Mouse (Mus musculus): ENCODE results near the gene Scarf2.

Scarf2 gene

GRCm38 (mm10) chr16:17796971-17797811 lies at the start of gene Scarf2:
Scarf2 (plus strand) TSS chr16:17797282.
- peak; percentile 47 to 59 for DNase-seq

GRCm38 (mm10) chr16:17753001-17753400 lies 44.1 kb upstream of the Scarf2 start:
- no peak for DNase-seq

DNA sequence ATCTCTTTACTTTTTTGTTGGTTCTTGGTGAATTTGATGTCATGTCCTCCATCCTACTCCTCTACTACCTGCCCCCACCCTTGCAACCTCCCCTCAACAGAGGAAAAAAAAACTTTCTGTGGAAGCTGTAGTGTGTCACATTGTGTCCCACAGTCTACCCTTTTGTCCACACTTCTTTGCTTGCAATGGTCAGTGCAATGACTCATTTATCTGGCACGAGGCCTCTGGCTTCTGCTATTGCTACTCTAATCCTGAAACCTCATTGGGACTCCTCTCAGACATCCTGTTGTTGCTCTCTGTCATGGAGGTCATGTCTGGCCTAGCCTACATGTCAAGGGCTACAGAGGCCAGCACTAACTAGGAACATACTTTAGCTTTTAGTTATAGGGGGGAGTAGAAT lies 43.4 kb upstream of the Scarf2 start:
- DNase-seq: no peak

GRCm38 (mm10) chr16:17757756-17758155 lies 39.3 kb upstream of the Scarf2 start:
- DNase-seq: no peak

DNA sequence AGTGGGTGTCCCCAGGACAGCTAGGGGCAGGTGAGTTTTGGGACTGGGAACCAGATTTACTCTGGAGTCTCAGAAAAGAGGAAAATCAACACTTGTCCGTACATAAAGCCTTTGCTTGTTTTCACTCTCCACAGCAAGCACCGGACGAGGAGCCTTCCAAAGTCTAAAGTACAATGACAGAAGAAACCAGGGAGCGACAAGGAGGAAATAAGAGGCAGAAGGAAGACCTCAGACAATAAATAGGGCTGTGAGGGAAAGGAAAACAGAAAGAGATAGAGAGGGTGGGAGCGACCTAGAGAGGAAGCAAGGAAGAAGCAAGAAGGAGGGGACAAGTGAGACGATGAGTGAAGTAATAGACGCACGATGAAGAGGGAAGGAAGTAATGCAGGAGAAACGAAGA lies 38.2 kb upstream of the Scarf2 start:
- DNase-seq: no peak

GRCm38 (mm10) chr16:17759344-17759773 lies 37.7 kb upstream of the Scarf2 start, which contains the start of gene Klhl22:
Klhl22 (plus strand) TSS chr16:17759618.
- peak; percentile 98 for DNase-seq

DNA sequence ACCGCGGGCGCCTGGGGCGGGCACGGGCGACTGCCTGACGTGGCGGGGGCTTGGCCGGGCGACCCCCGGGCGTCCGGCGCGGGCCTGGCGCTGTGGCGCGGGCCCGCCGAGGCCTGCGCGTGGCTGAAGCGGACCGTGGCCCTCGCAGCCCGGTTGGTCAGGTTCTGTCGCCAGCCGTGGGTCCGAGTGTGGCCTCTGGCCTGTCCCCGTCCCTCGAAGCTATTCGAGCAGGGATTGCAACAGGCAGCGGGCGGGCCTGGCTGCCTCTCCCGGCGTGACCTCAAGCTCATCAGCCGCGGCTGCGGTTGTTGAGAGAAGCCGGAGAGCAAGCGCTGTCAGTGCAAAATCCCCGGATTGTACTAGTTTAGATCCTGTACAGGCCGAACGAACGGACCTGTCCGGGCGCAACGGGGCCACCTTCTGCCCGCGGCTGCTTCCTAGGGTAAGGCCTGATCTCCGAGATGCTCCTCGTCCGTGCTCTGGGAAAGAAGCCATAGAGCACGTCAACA lies 37.2 kb upstream of the Scarf2 start:
- peak; percentile 73 to 76 for DNase-seq

GRCm38 (mm10) chr16:17760657-17761056 lies 36.4 kb upstream of the Scarf2 start:
- DNase-seq: peak; percentile 66 to 73

DNA sequence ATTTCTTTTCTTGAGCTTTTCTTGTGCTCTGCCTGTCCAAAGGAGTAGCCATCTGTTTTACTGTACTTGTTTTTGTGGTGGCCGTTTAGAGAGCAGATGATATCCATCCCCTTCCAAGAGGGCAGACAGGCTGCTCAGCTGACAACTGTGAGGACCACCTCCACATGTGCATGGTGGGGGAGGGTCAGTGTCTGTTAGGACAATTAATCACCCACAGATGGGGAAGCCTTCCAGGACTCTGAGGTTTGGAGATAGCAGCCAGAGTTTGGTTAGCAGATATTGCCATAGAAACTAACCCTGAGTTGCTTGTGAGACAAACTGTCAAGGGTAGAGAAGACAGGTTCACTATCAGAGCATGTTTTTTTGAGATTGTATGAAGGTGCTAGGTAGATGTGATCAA lies 36.0 kb upstream of the Scarf2 start:
- DNase-seq: peak; percentile 50 to 60

GRCm38 (mm10) chr16:17764108-17764511 lies 33.0 kb upstream of the Scarf2 start:
- no peak for DNase-seq

DNA sequence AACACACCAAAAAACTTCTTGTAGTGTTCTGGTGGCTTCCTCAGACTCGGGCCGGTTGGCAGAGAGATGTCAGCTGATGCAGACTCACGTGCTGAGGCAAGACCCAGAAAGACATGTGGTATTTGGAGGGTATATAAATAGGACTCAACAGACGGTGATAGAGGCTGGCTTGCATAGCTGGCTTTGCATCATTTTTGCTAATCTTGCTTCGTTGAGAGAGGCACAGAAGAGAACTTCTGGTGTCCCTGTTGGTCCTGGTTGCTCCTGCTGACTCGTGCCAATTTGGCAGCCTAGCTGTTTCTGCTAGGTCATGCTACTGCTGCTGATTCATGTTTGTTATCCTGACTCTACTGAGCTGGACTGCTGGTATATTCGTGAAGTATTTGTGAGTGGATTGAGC lies 28.2 kb upstream of the Scarf2 start:
- DNase-seq: peak; percentile 58 to 67

DNA sequence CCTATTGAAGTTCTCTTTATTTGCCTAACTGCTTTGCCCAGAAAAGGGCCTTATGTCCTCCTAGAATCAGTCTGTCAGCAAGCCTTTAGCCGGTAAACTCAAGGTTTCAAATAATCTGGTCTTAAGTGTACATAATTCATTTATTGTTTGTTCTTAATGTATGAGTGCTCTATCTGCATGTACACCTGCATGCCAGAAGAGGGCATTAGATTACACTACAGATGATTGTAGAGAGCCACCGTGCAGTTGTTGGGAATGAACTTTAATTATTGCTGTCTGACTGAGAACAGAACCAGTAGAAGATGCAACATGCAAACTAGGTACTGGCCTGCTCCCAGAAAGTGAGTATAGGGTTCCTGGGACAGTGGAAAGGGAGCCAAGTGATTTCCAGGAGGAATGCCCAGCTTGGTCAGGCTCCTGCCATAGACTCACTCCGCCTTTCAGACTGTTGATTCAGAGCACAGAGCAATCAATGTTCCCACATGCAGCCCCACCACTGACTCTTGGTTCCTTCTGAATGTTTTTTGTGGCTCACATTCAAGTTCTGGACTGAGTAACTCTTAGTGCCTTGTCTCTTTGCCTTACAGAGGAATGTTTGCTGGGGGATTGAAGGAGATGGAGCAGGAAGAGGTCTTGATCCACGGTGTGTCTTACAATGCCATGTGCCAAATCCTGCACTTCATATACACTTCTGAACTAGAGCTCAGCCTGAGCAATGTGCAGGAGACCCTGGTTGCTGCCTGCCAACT lies 25.8 kb upstream of the Scarf2 start:
- peak in 1 of 2 experiments; percentile 7 for DNase-seq

DNA sequence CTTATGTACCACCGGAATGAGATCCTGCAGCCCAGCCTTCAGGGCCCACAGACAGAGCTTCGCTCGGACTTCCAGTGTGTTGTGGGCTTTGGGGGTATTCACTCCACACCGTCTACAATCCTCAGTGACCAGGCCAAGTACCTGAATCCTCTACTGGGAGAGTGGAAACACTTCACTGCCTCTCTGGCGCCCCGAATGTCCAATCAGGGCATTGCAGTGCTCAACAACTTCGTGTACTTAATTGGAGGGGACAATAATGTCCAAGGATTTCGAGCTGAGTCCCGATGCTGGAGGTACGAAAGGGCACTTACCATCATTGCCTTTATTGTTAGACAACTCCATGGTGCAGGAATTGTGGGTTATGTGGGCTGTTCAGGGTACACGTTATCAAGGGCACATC lies 20.3 kb upstream of the Scarf2 start:
- DNase-seq: peak; percentile 69 to 82

DNA sequence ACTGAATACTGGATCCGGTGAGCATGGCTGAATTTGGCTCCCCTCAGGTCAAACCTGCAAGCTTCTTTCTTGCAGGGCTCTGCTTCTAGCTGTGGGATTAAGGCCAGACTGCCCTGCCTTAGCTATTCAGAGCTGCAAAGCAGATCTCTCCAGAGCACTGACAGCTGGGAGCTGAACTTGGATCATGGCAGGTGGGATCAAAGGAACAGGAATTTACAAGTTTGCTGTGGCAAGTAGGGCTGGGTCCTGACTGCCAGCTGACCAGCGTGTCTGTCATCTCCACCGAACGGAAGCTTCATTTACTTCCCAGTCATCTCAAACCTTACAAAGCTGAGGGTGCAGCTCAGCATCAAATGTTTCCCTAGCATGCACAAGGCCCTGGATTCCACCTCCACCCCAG lies 18.9 kb upstream of the Scarf2 start:
- DNase-seq: no peak

GRCm38 (mm10) chr16:17779692-17780091 lies 17.4 kb upstream of the Scarf2 start:
- no peak for DNase-seq

DNA sequence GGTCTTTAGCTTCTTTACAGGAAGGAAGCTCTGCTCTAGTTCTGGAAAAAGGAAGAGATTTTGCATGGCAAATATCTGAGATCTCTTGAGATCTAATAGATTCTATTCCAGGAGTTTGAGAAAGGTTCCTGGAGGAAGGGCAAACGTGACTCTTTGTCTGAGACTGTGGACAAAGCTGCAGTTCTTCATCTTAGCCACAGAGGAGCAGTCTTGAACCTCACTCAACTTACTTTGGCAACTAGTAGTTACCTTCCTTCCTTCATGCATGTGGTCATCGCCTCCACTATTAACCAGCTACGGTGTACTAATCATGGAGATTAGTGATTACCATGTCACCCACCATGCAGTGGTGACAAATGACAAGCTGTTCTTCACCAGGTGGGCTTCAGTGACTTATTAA lies 11.7 kb upstream of the Scarf2 start:
- peak in 1 of 2 experiments; percentile 39 for DNase-seq

GRCm38 (mm10) chr16:17792728-17793127 lies 4.4 kb upstream of the Scarf2 start:
- DNase-seq: no peak

- DNase-seq: peak; percentile 73 to 75
These were observed 3.0 kb upstream of the Scarf2 start for GRCm38 (mm10) chr16:17794047-17794446.

GRCm38 (mm10) chr16:17795643-17796042 lies 1.4 kb upstream of the Scarf2 start:
- DNase-seq: no peak

GRCm38 (mm10) chr16:17796519-17796918 lies 563 bp upstream of the Scarf2 start:
- DNase-seq: no peak

- peak; percentile 20 to 33 for DNase-seq
These were observed 780 bp downstream of the Scarf2 start for GRCm38 (mm10) chr16:17797812-17798311.

DNA sequence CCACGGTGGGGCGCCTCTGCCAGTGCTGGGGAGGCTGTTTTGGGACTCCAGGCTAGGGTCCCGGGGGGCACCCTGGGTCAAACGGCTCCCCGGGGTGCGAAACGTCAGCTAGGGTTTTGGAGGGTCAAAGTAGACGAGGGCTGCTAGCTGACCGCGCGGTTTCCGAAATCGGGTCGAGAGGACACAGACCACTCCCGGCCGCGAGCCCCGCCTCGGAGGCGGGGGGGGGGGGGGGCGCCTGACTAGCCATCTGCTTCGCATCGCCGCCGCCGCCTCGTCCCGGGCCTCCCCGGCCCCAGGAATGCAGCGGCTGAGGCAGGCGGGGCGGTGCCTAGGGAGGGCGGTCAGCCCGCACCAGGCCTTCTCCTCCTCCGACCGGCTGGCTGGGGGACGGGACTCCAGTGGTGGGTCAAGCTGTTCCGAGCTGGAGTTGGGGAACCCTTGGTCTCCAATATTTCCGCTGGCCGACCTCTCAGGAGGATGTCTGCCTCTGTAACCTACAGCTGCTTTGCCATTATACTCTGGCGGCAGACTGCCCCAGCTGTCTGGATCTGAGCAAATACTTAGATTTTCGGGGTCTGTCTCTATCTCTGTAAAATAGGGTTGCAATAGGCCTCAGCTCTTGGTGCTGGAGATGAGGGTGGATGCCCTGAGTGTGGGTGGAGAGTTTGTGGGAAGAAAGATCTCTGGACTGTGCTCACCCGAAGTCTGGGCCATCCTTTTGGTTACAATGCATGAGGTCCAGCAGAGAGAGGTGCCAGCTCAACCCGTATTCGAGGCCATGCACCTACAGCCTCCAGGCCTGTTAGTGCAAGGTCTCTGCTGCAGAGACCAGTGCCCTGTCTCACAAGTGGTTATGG lies 1.5 kb downstream of the Scarf2 start:
- peak; percentile 34 to 39 for DNase-seq
